In genomic region chr1:127306024-127306771, GRCm38 (mm10) we compare ENCODE assay signal across 15 mouse cellular contexts.
DNase-seq lines count a peak whose midpoint lies in the region; ATAC-seq and TF ChIP-seq lines count a peak whose summit lies in the region.
"Had no signal": no experiment of that assay in that cellular context is flagged by ENCODE, and none has a peak within 500 bp of the region (broad histone marks: within the 10 kb centered on the region; RNA-seq: fewer than 3 reads in every experiment).

No protein-coding gene starts in this region.

- H3K4me1 ChIP-seq in limb, embryonic 14.5 days (ENCODE audit: control insufficient read depth, insufficient read depth, low read length) = no peaks in the 10 kb centered on the region
- no peaks in the 10 kb centered on the region for H3K4me1 ChIP-seq in limb, embryonic 10.5 days
- no peaks in the 10 kb centered on the region for H3K4me1 ChIP-seq in midbrain, embryonic 11.5 days (ENCODE audit: control insufficient read depth, insufficient read depth, low read length)
- H3K4me1 ChIP-seq: hindbrain, embryonic 12.5 days had no signal

- no peak for TF ChIP-seq POLR2A in limb, embryonic 14.5 days (IDR thresholded peaks at IDR 0.05; ENCODE audit: borderline replicate concordance, extremely low read depth, insufficient read depth, insufficient read length)

- H3K27ac ChIP-seq in limb, embryonic 14.5 days (replicated peaks; ENCODE audit: low read depth, low read length) = no peak overlapping the region
- no peak overlapping the region for H3K27ac ChIP-seq in limb, embryonic 10.5 days
- no peak overlapping the region for H3K27ac ChIP-seq in midbrain, embryonic 11.5 days (ENCODE audit: low read depth, low read length)
- H3K27ac ChIP-seq: hindbrain, embryonic 12.5 days; liver, embryonic 15.5 days had no signal

- no peak for ATAC-seq in limb, embryonic 14.5 days (ENCODE audit: low FRiP score, low read depth)
- ATAC-seq in activated CD4-positive, CD25-positive, alpha-beta regulatory T cell, adult 4 months = peak; percentile 47
- ATAC-seq in megakaryocyte-erythroid progenitor cell, adult 5-6 weeks (replicated peaks; ENCODE audit: low FRiP score, low TSS enrichment, poor library complexity, severe bottlenecking) = peak; percentile 39
- ATAC-seq in midbrain, embryonic 11.5 days (ENCODE audit: low FRiP score) = no peak
- ATAC-seq: forebrain, embryonic 16.5 days had no signal

- WGBS in limb, embryonic 14.5 days = 79% methylated on average over 20 of the region's 20 CpGs
- WGBS in limb, embryonic 10.5 days = 89% methylated on average over 20 of the region's 20 CpGs
- WGBS in midbrain, embryonic 11.5 days = 89% methylated on average over 20 of the region's 20 CpGs

- H3K9ac ChIP-seq in limb, embryonic 14.5 days (ENCODE audit: low read depth, low read length, severe bottlenecking) = no peak overlapping the region
- no peak overlapping the region for H3K9ac ChIP-seq in midbrain, embryonic 11.5 days (ENCODE audit: low read length)
- H3K9ac ChIP-seq: hindbrain, embryonic 12.5 days; liver, embryonic 15.5 days had no signal

- no peaks in the 10 kb centered on the region for H3K9me3 ChIP-seq in limb, embryonic 14.5 days (ENCODE audit: control insufficient read depth, low read length)
- no peaks in the 10 kb centered on the region for H3K9me3 ChIP-seq in limb, embryonic 10.5 days (replicated peaks)
- H3K9me3 ChIP-seq in midbrain, embryonic 11.5 days (ENCODE audit: control insufficient read depth, low read length) = no peaks in the 10 kb centered on the region
- H3K9me3 ChIP-seq: hindbrain, embryonic 12.5 days; liver, embryonic 15.5 days had no signal

- H3K27me3 ChIP-seq in limb, embryonic 14.5 days (ENCODE audit: control insufficient read depth, insufficient read depth, low read length) = no peaks in the 10 kb centered on the region
- H3K27me3 ChIP-seq in limb, embryonic 10.5 days (ENCODE audit: low read depth, poor library complexity, severe bottlenecking) = no peaks in the 10 kb centered on the region
- H3K27me3 ChIP-seq in midbrain, embryonic 11.5 days (ENCODE audit: control insufficient read depth, insufficient read depth, low read length) = no peaks in the 10 kb centered on the region
- H3K27me3 ChIP-seq: hindbrain, embryonic 12.5 days; liver, embryonic 15.5 days; megakaryocyte, embryonic 14.5 days had no signal

- H3K4me2 ChIP-seq in limb, embryonic 14.5 days (replicated peaks; ENCODE audit: low read depth, low read length, severe bottlenecking) = no peak overlapping the region
- no peak overlapping the region for H3K4me2 ChIP-seq in midbrain, embryonic 11.5 days
- H3K4me2 ChIP-seq: hindbrain, embryonic 12.5 days; liver, embryonic 15.5 days had no signal

- DNase-seq in limb, embryonic 14.5 days (ENCODE audit: low spot score) = peak; percentile 7
- DNase-seq in limb, embryonic 10.5 days (ENCODE audit: low spot score) = no peak
- peak; percentile 67 for DNase-seq in CD4-positive, CD25-positive, alpha-beta regulatory T cell, adult 2 months (ENCODE audit: low read depth, low spot score)
- no peak for DNase-seq in gastrocnemius, adult 8-10 months (ENCODE audit: low spot score in 2 of 2)
- no peak for DNase-seq in midbrain, embryonic 11.5 days (ENCODE audit: low spot score, missing footprints)
- DNase-seq in layer of hippocampus, adult 9-11 months = no peak
- DNase-seq: adrenal gland, adult 8-10 months; cerebellum, adult 8-10 months had no signal

- no peak overlapping the region for H3K4me3 ChIP-seq in limb, embryonic 14.5 days (replicated peaks; ENCODE audit: low read length)
- H3K4me3 ChIP-seq in limb, embryonic 10.5 days = no peak overlapping the region
- no peak overlapping the region for H3K4me3 ChIP-seq in midbrain, embryonic 11.5 days (ENCODE audit: low read depth, low read length)
- H3K4me3 ChIP-seq: hindbrain, embryonic 12.5 days; liver, embryonic 15.5 days; megakaryocyte, embryonic 14.5 days had no signal

- no peaks in the 10 kb centered on the region for H3K36me3 ChIP-seq in limb, embryonic 14.5 days (ENCODE audit: control insufficient read depth, insufficient read depth, low read length)
- peaks cover 2% of the 10 kb centered on the region; the same call in 1 of the 2 replicates for H3K36me3 ChIP-seq in limb, embryonic 10.5 days
- no peaks in the 10 kb centered on the region for H3K36me3 ChIP-seq in midbrain, embryonic 11.5 days (ENCODE audit: control insufficient read depth, insufficient read depth, low read length)
- H3K36me3 ChIP-seq: G1E; liver, embryonic 15.5 days had no signal

Comparison
In these comparisons a context has a peak if more than half of its experiments do, and no peak if none do; other contexts are left out.
1. DNase-seq: peak in limb, embryonic 14.5 days (single experiment) and CD4-positive, CD25-positive, alpha-beta regulatory T cell, adult 2 months (single experiment); none in limb, embryonic 10.5 days (single experiment), gastrocnemius, adult 8-10 months (0 of 2), midbrain, embryonic 11.5 days (single experiment) and layer of hippocampus, adult 9-11 months (single experiment).
2. ATAC-seq: peak in activated CD4-positive, CD25-positive, alpha-beta regulatory T cell, adult 4 months (single experiment) and megakaryocyte-erythroid progenitor cell, adult 5-6 weeks (single experiment); none in limb, embryonic 14.5 days (single experiment) and midbrain, embryonic 11.5 days (single experiment).